Mouse (Mus musculus): ENCODE measurements at regions not wholly inside any gene's neighbourhood (a gene's known extent, or its start where the extent isn't known, plus 50 kb on each side); places are given as distances from the start of the nearest gene placed in this dataset.

- DNase-seq (ENCODE audit: low read depth): no peak
These were observed 112.3 kb upstream of the Tsc22d1 start for GRCm38 (mm10) chr14:76302322-76302991.

GRCm38 (mm10) chr14:76307603-76308002, 107.2 kb upstream of the Tsc22d1 start:
- DNase-seq (ENCODE audit: low read depth): no peak

GRCm38 (mm10) chr14:76308188-76308812, 106.5 kb upstream of the Tsc22d1 start:
- no peak for DNase-seq (ENCODE audit: low read depth)

- DNase-seq (ENCODE audit: low read depth): no peak
These were observed 105.2 kb upstream of the Tsc22d1 start for GRCm38 (mm10) chr14:76309606-76310005.

DNA sequence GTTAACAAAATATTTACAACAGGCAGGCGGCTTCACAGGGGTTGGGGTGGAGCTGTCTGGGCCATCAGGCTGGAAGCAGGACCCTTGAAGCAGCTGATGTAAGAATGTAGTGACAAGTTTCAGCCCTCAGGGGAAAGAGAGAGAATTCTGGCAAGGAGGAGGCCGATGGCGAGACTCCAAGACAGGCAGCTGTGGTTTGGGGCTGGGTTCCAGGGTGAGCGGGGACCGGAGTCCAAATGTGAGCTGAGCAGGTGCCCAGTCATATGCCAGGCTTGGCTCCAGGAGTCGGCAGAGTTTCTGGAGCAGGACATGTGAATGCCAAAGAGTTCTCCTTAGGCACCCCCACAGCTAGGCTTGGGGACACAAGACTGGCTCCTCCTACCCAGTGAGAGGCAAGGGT, 104.5 kb upstream of the Tsc22d1 start:
- no peak for DNase-seq (ENCODE audit: low read depth)

- no peak for DNase-seq (ENCODE audit: low read depth)
These were observed 101.2 kb upstream of the Tsc22d1 start for GRCm38 (mm10) chr14:76313424-76314190.

- no peak for DNase-seq (ENCODE audit: low read depth)
These were observed 96.3 kb upstream of the Tsc22d1 start for GRCm38 (mm10) chr14:76318438-76318837.

DNA sequence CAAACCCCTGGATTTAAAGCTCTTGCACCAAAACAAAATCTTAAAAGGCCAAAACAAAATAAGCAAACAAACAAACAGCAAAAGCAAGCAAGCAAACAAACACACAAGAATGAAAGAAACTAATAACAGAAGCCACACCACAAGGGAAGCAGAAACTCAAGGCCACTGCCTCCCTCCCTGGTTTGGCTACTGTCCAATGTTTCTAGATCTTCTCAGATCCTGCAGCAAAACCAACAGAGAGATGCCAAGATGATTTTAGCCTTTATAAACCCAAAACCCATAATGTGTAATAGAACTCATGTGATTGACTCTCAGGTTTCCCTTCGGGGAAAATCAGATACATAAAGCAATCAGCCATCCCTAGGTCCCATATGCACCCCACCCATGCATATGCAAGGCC, 90.5 kb upstream of the Tsc22d1 start:
- no peak for DNase-seq (ENCODE audit: low read depth)

GRCm38 (mm10) chr14:76329983-76330382, 84.8 kb upstream of the Tsc22d1 start:
- peak; percentile 10 for DNase-seq (ENCODE audit: low read depth)

DNA sequence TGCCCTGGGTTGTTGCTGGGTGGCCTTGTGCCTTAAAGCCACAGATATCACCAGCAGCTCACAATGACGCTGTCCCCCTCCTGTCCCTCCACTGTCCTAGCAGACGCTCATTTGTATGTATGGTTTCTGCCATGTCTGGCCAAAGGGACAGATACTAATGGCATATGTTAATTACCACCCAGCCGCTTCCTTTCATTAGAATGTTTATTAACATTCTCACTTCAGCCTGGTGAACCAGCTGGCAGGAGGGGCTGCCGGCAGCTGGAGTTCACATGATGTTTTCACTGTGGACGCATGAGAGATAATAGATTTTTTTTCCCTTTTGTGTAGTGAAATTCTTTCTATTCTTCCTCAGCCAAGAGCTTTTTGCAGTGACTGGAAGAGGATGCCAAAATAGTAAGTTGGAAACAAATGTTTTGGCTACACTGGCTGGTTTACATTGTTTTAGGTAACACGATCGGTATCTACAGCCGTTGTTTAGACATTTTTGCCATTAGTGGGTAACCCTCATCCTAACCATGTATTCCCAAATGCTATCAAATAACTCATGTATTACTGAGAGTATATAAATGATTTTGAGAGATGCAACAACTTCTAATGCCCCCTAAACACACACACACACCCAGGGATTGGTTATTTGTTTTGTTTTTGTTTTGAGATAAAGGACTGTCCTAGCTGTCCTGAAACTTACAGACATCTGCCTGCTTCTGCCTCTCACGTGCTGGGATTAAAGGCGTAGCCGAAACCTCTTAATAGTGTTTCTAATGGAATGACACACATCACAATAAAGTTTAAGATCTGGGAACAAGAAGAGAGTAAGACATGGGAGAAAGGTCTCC, 83.0 kb upstream of the Tsc22d1 start:
- no peak for DNase-seq (ENCODE audit: low read depth)

DNA sequence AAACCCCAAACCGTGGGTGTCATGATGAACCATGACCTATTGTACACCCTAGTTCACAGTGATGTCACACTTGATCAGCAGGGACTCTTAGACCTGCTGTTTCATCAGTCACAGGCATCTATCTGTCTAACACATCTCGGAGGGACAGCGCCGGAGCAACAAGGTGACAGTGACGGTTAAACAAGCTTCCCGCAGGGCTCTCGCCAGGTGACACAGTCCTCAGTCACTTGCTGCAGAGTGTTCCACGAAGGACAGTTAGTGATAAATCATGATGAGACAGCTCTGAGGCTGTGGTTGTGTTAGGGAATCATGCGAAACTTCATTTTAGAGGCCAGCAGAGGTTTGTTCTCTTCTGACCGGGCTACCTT, 82.4 kb upstream of the Tsc22d1 start:
- no peak for DNase-seq (ENCODE audit: low read depth)

DNA sequence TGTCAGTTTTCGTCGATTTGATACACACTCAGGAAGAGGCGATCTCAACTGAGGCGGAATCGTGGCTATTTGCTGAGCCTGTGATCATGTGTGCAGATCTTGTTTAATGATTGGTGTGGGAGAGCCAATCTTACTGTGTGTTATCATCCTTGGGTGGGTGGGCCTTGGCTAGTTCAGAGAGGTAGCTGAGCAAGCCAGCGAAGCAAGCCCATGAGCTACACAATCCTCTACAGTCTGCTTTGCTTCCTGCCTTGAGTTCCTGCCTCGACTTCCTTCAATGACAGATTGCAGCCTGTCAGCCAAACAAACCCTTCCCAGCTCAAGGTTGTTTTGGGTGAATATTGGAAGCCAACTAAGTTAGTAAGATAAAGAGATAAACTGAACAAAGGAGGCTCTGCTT, 74.0 kb upstream of the Tsc22d1 start:
- no peak for DNase-seq (ENCODE audit: low read depth)

- DNase-seq (ENCODE audit: low read depth): no peak
These were observed 73.5 kb upstream of the Tsc22d1 start for GRCm38 (mm10) chr14:76341226-76341625.

DNA sequence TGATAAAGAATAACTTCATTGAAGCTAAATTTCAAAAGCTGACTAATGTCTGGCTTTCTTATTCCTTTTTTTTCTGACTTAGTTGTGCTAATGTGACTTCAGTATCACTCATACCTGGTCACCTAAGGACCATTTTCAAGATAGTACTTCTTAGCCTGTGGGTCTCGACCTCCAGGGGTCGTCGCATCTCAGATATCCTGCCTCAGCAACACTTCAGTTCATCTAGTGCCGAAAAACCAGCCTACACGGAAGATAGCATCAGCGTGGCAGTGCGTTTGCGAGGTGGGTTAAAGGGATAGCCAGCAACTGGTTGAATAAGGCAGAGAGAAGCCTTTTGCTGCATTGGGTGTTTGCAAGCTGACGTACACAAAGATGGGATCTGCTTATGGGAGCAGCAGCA, 62.9 kb upstream of the Tsc22d1 start:
- DNase-seq (ENCODE audit: low read depth): peak; percentile 13

DNA sequence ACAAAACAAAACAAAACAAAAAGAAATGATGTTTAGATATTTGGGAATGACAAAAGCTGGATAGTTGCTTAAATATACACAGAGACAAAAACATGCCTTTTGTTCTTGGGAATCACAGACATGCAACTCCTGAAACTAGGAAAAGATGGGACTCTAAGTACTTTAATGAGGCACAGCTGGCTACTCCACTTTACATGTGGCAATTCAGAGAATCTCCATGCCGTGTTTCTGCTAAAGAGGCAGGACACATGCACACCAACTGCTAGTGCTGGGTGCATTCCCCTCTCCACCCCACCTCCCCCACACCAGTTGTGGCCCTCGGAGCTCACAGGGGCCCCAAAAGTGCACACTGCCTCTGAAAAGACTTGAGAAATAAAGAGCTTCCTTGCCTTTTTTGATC, 58.6 kb upstream of the Tsc22d1 start:
- DNase-seq (ENCODE audit: low read depth): no peak

DNA sequence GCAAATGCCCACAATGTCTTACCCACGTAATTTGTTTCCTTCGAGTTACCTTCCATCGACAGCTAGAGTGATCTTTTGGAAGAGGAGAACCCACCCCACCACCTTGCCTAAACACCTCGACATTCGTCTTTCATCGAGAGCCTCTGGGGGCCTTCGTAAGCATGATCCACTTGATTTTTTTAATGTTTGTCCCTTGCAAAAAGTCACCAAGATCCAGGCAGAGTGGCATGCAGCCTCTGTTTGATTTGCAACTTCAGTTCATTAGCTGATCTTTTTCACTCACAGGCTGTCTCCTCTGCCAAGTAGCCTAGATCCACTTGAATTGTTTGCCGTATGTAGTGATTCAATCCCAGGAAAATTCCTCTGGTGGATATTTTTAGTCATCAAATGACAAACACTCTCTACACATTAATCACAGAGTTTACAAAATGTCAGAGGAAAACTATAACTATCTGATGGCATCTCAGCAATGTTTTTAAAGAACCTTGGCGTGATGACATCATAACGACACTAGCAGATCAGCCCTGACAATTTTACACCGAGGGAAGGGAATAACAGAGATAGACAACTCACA, 54.8 kb upstream of the Tsc22d1 start:
- DNase-seq (ENCODE audit: low read depth): no peak

GRCm38 (mm10) chr14:76364034-76364433, 50.7 kb upstream of the Tsc22d1 start:
- no peak for DNase-seq (ENCODE audit: low read depth)

Measured in naive thymus-derived CD4-positive, alpha-beta T cell, adult 2 months (primary cell).